Mouse (Mus musculus) limb, embryonic 14.5 days (tissue): Measurements from ENCODE around the gene Filip1l. TPM values are rescaled to one million over a fixed set of nuclear protein-coding genes. Genes with fewer than 3 reads are reported as not detected.
A peak's percentile ranks its signal among the peaks of the same experiment; 100 is the strongest.

Experiments used
- ATAC-seq: fragments of 200-750 bp; cut with Nextera tagmentation; 2 replicates; pipeline ENCODE4 v1.8.0; 2017; ENCODE audit warnings: low read depth, moderate number of reproducible peaks, moderate TSS enrichment; ENCODE audit not compliant: low FRiP score
- DNase-seq: peaks from one replicate; pipeline ENCODE4 v3.0.0-alpha.2; 2015; ENCODE audit warnings: low spot score
- H3K27ac ChIP-seq: fragments of 300-500 bp; sonication (generic); replicated peaks from 2 replicates; pipeline ENCODE4 v1.5.1; 2014; ENCODE audit warnings: low read depth, mild to moderate bottlenecking, low read length, moderate library complexity, mixed read lengths
- H3K27me3 ChIP-seq: fragments of 300-500 bp; sonication (generic); 2 replicates; pipeline ENCODE4 v1.6.1; 2014; ENCODE audit warnings: low read length, mixed read lengths; ENCODE audit not compliant: control insufficient read depth, insufficient read depth
- H3K36me3 ChIP-seq: fragments of 300-500 bp; sonication (generic); 2 replicates; pipeline ENCODE4 v1.6.1; 2014; ENCODE audit warnings: mild to moderate bottlenecking, low read length, moderate library complexity, mixed read lengths; ENCODE audit not compliant: control insufficient read depth, insufficient read depth
- H3K4me1 ChIP-seq: fragments of 300-500 bp; sonication (generic); 2 replicates; pipeline ENCODE4 v1.6.1; 2014; ENCODE audit warnings: antibody characterized with exemption, low read length, mixed read lengths; ENCODE audit not compliant: control insufficient read depth, insufficient read depth
- H3K4me2 ChIP-seq: fragments of 300-500 bp; sonication (generic); replicated peaks from 2 replicates; pipeline ENCODE4 v1.6.1; 2014; ENCODE audit warnings: low read depth, mild to moderate bottlenecking, low read length, moderate library complexity; ENCODE audit not compliant: severe bottlenecking
- H3K4me3 ChIP-seq: fragments of 300-500 bp; sonication (generic); replicated peaks from 2 replicates; pipeline ENCODE4 v1.5.1; 2014; ENCODE audit warnings: low read length
- H3K9ac ChIP-seq: fragments of 300-500 bp; sonication (generic); 2 replicates; pipeline ENCODE4 v1.6.1; 2014; ENCODE audit warnings: mild to moderate bottlenecking, low read depth, low read length, moderate library complexity; ENCODE audit not compliant: severe bottlenecking
- H3K9me3 ChIP-seq: fragments of 300-500 bp; sonication (generic); 2 replicates; pipeline ENCODE4 v1.6.1; 2016; ENCODE audit warnings: low read length; ENCODE audit not compliant: control insufficient read depth
- POLR2A ChIP-seq: fragments of 200-500 bp; IDR thresholded peaks from 2 replicates; pipeline ENCODE4 v1.8.0; 2012; ENCODE audit warnings: inconsistent platforms, mild to moderate bottlenecking, moderate library complexity, borderline replicate concordance; ENCODE audit not compliant: insufficient read depth, insufficient read length; ENCODE audit errors: extremely low read depth
- WGBS: fragments of 180-500 bp; shearing (Covaris S2); extraction: QIAGEN DNeasy Blood & Tissue Kit; methylation state at CpG from one replicate; pipeline ENCODE4 v1.1.7; 2014; 5-methylcytosine and 5-hydroxymethylcytosine counted together
- polyA plus RNA-seq, 2 experiments: library from polyadenylated mRNA; depleted of rRNA in 1 of 2; stranded (reverse) in 1 of 2; unstranded in 1 of 2; fragments of >200 nt; fragmentation: Nextera tagmentation in 1 of 2; extraction: Ambion mirVana in 1 of 2; gene quantifications; 2 replicates each; pipeline versions ENCODE4 v1.2.1 to v1.2.3; 2012 to 2014

Filip1l gene
- polyA plus RNA-seq, 2 experiments, result 30.3 to 43.9 TPM

- TF ChIP-seq POLR2A, result no peak
- Histone ChIP-seq H3K36me3 (no peaks in the 10 kb centered on the region), H3K4me2 (no peak overlapping the region), H3K4me3 (no peak overlapping the region), H3K27ac (no peak overlapping the region), H3K9ac (no peak overlapping the region), H3K27me3 (no peaks in the 10 kb centered on the region), H3K4me1 (peaks cover 22% of the 10 kb centered on the region), H3K9me3 (no peaks in the 10 kb centered on the region)
- ATAC-seq, result no peak
- no peak for DNase-seq
- WGBS, result 74% methylated on average over 4 of the region's 4 CpGs
These were observed 130.0 kb downstream of the Filip1l start for GRCm38 (mm10) chr16:57482911-57483310.

- Histone ChIP-seq H3K4me3 (no peak overlapping the region), H3K4me1 (peaks cover 22% of the 10 kb centered on the region), H3K27ac (no peak overlapping the region), H3K9me3 (no peaks in the 10 kb centered on the region), H3K4me2 (no peak overlapping the region), H3K9ac (no peak overlapping the region), H3K36me3 (no peaks in the 10 kb centered on the region), H3K27me3 (no peaks in the 10 kb centered on the region)
- WGBS, result 86% methylated on average over 2 of the region's 2 CpGs
- TF ChIP-seq POLR2A, result no peak
- no peak for DNase-seq
- no peak for ATAC-seq
These were observed 130.6 kb downstream of the Filip1l start for GRCm38 (mm10) chr16:57483503-57483902.

- Histone ChIP-seq H3K9me3 (no peaks in the 10 kb centered on the region), H3K27ac (0 out of 2 replicates have a peak overlapping the region, but pooled peaks have one; percentile 38), H3K36me3 (no peaks in the 10 kb centered on the region), H3K4me2 (no peak overlapping the region), H3K4me3 (no peak overlapping the region), H3K4me1 (peaks cover 22% of the 10 kb centered on the region), H3K27me3 (no peaks in the 10 kb centered on the region), H3K9ac (no peak overlapping the region)
- DNase-seq (peak; percentile 84), ATAC-seq (peak; percentile 88)
- TF ChIP-seq POLR2A, result no peak
- 33% methylated on average over 12 of the region's 12 CpGs for WGBS
These were observed 131.3 kb downstream of the Filip1l start for GRCm38 (mm10) chr16:57484043-57484795.

GRCm38 (mm10) chr16:57485265-57485664, 132.4 kb downstream of the Filip1l start:
- H3K36me3 ChIP-seq, result no peaks in the 10 kb centered on the region
- H3K9me3 ChIP-seq, result no peaks in the 10 kb centered on the region
- DNase-seq (no peak), ATAC-seq (no peak)
- H3K27me3 ChIP-seq, result no peaks in the 10 kb centered on the region
- peaks cover 22% of the 10 kb centered on the region for H3K4me1 ChIP-seq
- no peak overlapping the region for H3K27ac ChIP-seq
- no peak overlapping the region for H3K4me2 ChIP-seq
- 70% methylated on average over 9 of the region's 9 CpGs for WGBS
- no peak for TF ChIP-seq POLR2A
- H3K9ac ChIP-seq, result no peak overlapping the region
- H3K4me3 ChIP-seq, result no peak overlapping the region

- Histone ChIP-seq H3K4me3 (no peak overlapping the region), H3K9me3 (no peaks in the 10 kb centered on the region), H3K4me2 (no peak overlapping the region), H3K4me1 (peaks cover 22% of the 10 kb centered on the region), H3K36me3 (no peaks in the 10 kb centered on the region), H3K27ac (no peak overlapping the region), H3K9ac (no peak overlapping the region), H3K27me3 (no peaks in the 10 kb centered on the region)
- DNase-seq (no peak), ATAC-seq (no peak)
- TF ChIP-seq POLR2A, result no peak
- WGBS, result 82% methylated on average over 5 of the region's 5 CpGs
These were observed 133.4 kb downstream of the Filip1l start for GRCm38 (mm10) chr16:57486266-57486665.
